In the genomic region with DNA sequence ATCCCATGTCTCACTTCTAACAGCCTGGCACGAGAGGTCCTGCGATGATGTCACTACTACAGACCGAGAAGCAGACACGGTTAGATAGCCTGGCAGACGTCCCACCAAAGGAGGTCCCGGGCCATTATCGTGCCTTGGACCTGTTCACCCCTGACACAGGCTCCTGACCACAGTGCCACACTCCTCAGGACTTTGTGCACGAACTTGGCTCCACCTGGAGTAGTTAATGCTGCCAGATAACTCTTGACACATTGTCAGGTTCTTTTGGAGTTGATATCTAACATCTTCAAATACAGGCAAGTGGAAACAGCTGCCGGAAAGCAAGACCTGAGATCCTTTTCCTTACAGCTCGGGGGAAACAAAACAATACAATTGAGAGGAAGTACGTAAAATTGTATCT, we compare ENCODE assay signal across 11 mouse cellular contexts.
A peak's percentile ranks its signal among the peaks of the same experiment; 100 is the strongest.
DNase-seq lines count a peak whose midpoint lies in the region; ATAC-seq and TF ChIP-seq lines count a peak whose summit lies in the region.
"Had no signal": no experiment of that assay in that cellular context is flagged by ENCODE, and none has a peak within 500 bp of the region (broad histone marks: within the 10 kb centered on the region; RNA-seq: fewer than 3 reads in every experiment).

No protein-coding gene starts in this region.

- WGBS in lung, embryonic 14.5 days = 74% methylated on average over 11 of the region's 11 CpGs
- WGBS in lung, adult 2 months = 44% methylated on average over 11 of the region's 11 CpGs
- WGBS in embryonic facial prominence, embryonic 13.5 days = 71% methylated on average over 11 of the region's 11 CpGs
- whole genome bisulfite sequencing in olfactory bulb, adult 2 months = 81% methylated on average over 11 of the region's 11 CpGs

- no peaks in the 10 kb centered on the region for H3K27me3 ChIP-seq in lung, embryonic 14.5 days (ENCODE audit: insufficient read depth, low read length)
- H3K27me3 ChIP-seq in embryonic facial prominence, embryonic 13.5 days = no peaks in the 10 kb centered on the region
- H3K27me3 ChIP-seq: forebrain, embryonic 13.5 days had no signal

- no peak for TF ChIP-seq CTCF in lung, embryonic 14.5 days (IDR thresholded peaks at IDR 0.05; ENCODE audit: low read depth)
- TF ChIP-seq CTCF in lung, adult 2 months (IDR thresholded peaks at IDR 0.05; ENCODE audit: insufficient read depth, low read length) = no peak
- no peak for TF ChIP-seq CTCF in olfactory bulb, adult 2 months (IDR thresholded peaks at IDR 0.05; ENCODE audit: insufficient read depth, low read depth, low read length)

- no peaks in the 10 kb centered on the region for H3K4me1 ChIP-seq in lung, embryonic 14.5 days (ENCODE audit: insufficient read depth)
- H3K4me1 ChIP-seq in lung, adult 2 months (ENCODE audit: control insufficient read depth, insufficient read depth, low read length) = no peaks in the 10 kb centered on the region; the same call in 1 of the 2 replicates
- H3K4me1 ChIP-seq in embryonic facial prominence, embryonic 13.5 days = peaks cover 11% of the 10 kb centered on the region
- H3K4me1 ChIP-seq in olfactory bulb, adult 2 months (ENCODE audit: control insufficient read depth, insufficient read depth, low read length) = 0 out of 2 replicates have a peak, but pooled peaks cover 2% of the 10 kb centered on the region

- no peak overlapping the region for H3K9ac ChIP-seq in lung, embryonic 14.5 days
- no peak overlapping the region for H3K9ac ChIP-seq in embryonic facial prominence, embryonic 13.5 days
- H3K9ac ChIP-seq: forebrain, embryonic 13.5 days had no signal

- TF ChIP-seq POLR2A in lung, adult 2 months (IDR thresholded peaks at IDR 0.05; ENCODE audit: borderline replicate concordance, extremely low read depth, low read depth, low read length) = no peak
- TF ChIP-seq POLR2A in olfactory bulb, adult 2 months (IDR thresholded peaks at IDR 0.05; ENCODE audit: insufficient read depth, low read depth, low read length) = no peak

- intact Hi-C loops in heart, postnatal 36 days (cut with DNase I) = loop anchor here (5.0 kb wide), 3 partner anchors 42 to 148 kb away; a partner anchor contains a TSS

- no peak overlapping the region for H3K4me3 ChIP-seq in lung, embryonic 14.5 days (ENCODE audit: low read depth, low read length)
- H3K4me3 ChIP-seq in lung, adult 2 months (replicated peaks; ENCODE audit: extremely low read depth, low read depth, low read length) = no peak overlapping the region
- H3K4me3 ChIP-seq in embryonic facial prominence, embryonic 13.5 days = no peak overlapping the region
- no peak overlapping the region for H3K4me3 ChIP-seq in olfactory bulb, adult 2 months (ENCODE audit: insufficient read depth, low read depth, low read length)
- H3K4me3 ChIP-seq: forebrain, embryonic 13.5 days had no signal

- H3K4me2 ChIP-seq in lung, embryonic 14.5 days = no peak overlapping the region
- H3K4me2 ChIP-seq in embryonic facial prominence, embryonic 13.5 days = no peak overlapping the region
- H3K4me2 ChIP-seq: forebrain, embryonic 13.5 days had no signal

- no peak overlapping the region for H3K27ac ChIP-seq in lung, embryonic 14.5 days (ENCODE audit: low read depth)
- H3K27ac ChIP-seq in embryonic facial prominence, embryonic 13.5 days = peak overlapping the region; percentile 33; the same call in 1 of the 2 replicates
- peak overlapping the region; percentile 4; the same call in 1 of the 2 replicates for H3K27ac ChIP-seq in olfactory bulb, adult 2 months (ENCODE audit: insufficient read depth, low read depth, low read length)
- H3K27ac ChIP-seq: forebrain, embryonic 13.5 days had no signal

- no peaks in the 10 kb centered on the region for H3K9me3 ChIP-seq in lung, embryonic 14.5 days (ENCODE audit: low read depth, low read length)
- H3K9me3 ChIP-seq in embryonic facial prominence, embryonic 13.5 days = no peaks in the 10 kb centered on the region
- H3K9me3 ChIP-seq: forebrain, embryonic 13.5 days had no signal

- no peaks in the 10 kb centered on the region for H3K36me3 ChIP-seq in lung, embryonic 14.5 days (ENCODE audit: insufficient read depth)
- 0 out of 2 replicates have a peak, but pooled peaks cover 4% of the 10 kb centered on the region for H3K36me3 ChIP-seq in embryonic facial prominence, embryonic 13.5 days

- no peak for ATAC-seq in lung, embryonic 14.5 days (ENCODE audit: insufficient read depth)
- ATAC-seq in embryonic facial prominence, embryonic 13.5 days (ENCODE audit: insufficient number of reproducible peaks, insufficient read depth, low FRiP score, low TSS enrichment, low read depth) = no peak
- ATAC-seq: forebrain, embryonic 13.5 days; inflammation-experienced regulatory T-cells, adult 6 months had no signal

- DNase-seq in lung, embryonic 14.5 days = peak; percentile 19
- DNase-seq in lung, adult 2 months = no peak
- DNase-seq in heart, postnatal 36 days = peak; percentile 37
- no peak for DNase-seq in natural killer cell, adult 2 months (ENCODE audit: low spot score in 2 of 2)
- no peak for DNase-seq in T-cell, adult 2 months (ENCODE audit: low spot score)
- DNase-seq: right cerebral cortex, postnatal 25 days; thymus, postnatal 25 days had no signal

Comparison
In these comparisons a context has a peak if more than half of its experiments do, and no peak if none do; other contexts are left out.
1. DNase-seq: peak in lung, embryonic 14.5 days (single experiment) and heart, postnatal 36 days (2 of 2); none in lung, adult 2 months (single experiment), natural killer cell, adult 2 months (0 of 2) and T-cell, adult 2 months (single experiment).